Mouse (Mus musculus) heart, postnatal 36 days (tissue): ENCODE measurements around the gene E030018B13Rik. TPM values are rescaled to one million over a fixed set of nuclear protein-coding genes. Genes with fewer than 3 reads are reported as not detected.

Source experiments
- DNase-seq, 2 experiments: peaks; one replicate each; pipeline ENCODE4 v3.0.0; 2021 to 2022
- intact Hi-C: fragments of 180-260 bp; cut with DNase I; formaldehyde crosslinking; loops from one replicate; pipeline ENCODE4 v1.15.1; 2025
- total RNA-seq, 2 experiments: library from RNA; stranded (reverse); gene quantifications; 2 replicates each; pipeline ENCODE4 v1.2.3; 2021

E030018B13Rik gene
- total RNA-seq, 2 experiments from 2014 or later, result not detected

DNA sequence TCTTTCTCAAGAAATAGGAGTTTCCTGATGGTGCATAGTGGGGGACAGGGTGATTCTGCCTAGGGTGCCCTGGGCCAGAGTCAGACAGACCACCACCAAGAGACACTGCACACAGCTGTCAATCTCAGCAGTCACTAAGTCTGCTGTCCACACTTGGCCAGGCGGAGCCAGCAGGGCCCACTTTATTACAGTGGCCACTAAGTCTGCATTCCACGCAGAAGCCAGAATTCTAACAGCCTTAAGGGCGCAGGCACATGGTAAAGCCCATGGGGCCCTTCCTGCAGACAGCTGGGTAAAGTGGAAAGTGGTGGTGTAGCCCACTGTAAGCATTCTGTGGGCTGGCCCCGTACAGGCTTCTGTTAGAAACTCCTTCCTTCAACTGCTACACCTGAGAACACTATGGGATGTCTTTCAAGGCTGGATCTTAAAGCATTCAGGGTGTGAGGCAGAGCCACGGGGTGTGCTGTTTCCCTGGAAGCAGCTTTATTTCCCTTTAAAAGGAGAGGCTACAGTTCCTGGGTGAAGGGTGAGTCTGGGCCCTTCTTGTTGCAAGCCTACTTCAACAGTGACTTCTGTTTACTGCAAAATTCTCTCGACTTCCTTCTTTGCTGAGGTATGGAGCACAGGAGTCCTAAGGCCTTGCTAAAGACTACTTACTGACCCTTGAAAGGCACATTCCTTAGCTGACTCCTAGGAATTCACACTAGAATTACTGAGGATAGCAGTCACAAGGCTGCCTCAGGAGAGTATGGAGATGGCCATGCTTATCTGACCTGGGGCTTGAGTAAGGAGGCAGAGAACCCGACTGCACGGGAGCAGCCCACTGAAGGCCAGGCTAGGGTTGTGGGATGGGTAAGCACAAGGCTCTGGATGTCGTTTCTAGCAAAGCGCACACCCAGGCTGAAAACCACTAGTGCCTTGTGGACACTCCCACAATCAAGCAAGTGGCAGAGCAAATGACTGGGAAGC lies 2.6 kb upstream of the E030018B13Rik start:
- intact Hi-C loops, result loop anchor here (2.0 kb wide), 1 partner anchor 23 kb away; no protein-coding TSS in a partner anchor
- DNase-seq, result no peak

DNA sequence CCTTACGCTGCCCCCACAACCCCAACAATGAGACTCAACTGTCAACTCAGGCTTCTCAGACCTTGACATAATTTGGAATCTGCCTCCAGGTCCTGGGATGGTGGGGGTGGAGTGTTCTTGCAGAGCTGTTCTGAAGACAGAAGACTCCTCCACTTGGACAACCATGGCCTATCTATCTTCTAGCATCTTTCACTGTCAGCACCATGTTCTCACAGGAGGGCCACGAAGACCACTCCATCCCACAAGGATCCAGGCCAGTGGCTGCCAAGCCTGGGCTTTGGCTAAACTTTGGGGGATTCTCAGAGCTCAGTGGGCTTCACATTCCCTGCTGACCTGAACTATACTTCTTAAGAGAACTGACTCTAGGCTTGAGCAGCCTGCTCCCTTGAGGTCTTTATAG lies 1.8 kb upstream of the E030018B13Rik start:
- DNase-seq, result no peak
- intact Hi-C loops, result no loop called here

DNA sequence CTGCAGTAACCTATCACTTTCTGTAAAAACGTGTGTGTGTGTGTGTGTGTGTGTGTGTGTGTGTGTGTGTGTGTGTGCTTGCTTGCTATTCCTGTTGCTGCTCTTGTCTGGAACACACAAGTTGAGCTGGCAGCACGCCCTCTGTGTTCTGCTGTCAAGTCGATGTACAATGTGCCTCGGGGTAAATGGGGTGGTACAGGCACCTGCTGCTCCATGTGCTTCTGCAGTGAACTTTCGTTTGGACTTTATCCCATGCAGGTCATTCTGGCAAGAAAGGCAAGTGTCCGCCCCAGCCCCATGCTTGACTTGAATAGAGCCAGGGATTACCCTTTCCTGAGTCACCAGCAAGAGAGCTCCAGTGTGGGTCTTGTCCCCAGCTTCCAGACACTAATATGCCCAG lies 1.0 kb downstream of the E030018B13Rik start:
- peak; percentile 74 to 77 for DNase-seq
- intact Hi-C loops, result no loop called here

DNA sequence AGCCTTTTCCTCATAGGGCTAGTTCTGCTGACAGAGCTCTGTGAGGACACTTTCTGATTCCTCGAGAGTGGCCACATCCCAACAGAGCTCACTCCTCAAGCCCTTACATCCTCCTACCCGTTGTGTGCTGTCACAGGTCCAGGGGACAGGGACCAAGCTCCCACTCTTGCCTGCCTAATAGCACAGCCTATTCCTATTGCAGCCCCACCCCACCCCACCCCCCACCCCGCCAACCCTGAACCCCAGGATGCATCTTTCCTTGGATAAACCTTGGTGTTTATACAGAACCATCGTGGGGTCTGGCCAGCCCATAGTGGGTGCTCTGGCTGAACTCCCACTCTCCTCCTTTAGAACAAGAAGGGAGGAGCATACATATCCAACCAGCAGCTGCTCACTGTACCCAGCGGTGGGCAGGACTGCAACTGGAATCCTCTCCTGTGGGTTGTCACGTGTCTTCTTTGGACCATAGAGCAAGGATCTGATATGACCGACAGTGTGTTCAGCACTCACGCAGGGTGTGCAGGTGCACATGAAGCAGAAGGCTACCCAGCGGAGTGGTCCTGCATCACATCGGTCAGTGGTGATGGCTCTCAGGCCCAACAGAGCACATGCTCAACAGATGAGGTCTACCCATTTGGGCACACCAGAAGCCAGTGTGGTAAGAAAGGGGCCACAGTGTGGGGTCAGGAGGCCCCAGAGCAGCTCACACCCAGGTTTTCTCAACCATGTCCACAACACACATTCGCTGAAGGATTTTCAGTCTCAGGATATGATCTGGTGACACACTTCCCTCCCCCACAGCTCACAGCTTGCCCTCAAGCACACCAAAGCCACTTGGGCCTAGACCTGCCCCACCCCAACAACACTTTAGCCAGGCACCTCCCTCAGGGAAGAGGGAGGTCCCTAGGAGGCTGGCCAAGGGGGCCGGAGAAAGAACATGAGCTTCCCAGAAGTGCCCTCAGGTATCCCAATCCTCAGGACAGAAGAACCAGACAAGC lies 2.4 kb downstream of the E030018B13Rik start:
- no peak for DNase-seq
- intact Hi-C loops, result no loop called here

DNA sequence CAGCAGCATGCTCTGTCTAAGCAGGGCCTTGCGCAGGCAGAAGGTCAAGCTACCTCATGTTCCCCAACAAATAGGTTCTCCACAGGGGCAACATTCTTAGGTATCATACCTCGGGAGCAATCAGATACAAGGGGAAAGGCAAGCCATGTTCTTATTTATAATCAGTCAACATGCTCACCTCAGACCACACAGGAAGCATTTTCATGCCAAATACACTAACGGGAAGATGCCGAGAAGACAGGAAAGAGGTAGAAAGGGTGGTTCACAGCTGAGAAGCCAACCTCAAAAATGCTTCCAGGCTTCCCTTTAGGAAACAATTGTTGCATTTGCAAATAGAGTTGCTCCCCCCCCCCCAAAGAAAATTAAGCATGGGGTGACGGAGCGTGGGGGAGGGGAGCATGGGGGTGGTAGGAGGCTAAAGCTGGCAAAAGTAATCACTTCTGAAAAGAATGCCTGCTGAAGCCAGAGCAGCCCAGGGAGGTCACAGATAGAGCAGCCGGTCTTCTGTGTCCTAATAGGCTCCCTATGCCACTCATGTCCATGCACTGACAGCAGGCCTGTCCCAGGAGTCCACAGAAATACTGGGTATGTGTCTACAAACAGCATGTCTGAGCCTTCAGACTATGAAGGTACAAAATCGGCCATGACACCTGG lies 5.4 kb downstream of the E030018B13Rik start:
- intact Hi-C loops, result no loop called here
- DNase-seq, result peak; percentile 13 to 30

DNA sequence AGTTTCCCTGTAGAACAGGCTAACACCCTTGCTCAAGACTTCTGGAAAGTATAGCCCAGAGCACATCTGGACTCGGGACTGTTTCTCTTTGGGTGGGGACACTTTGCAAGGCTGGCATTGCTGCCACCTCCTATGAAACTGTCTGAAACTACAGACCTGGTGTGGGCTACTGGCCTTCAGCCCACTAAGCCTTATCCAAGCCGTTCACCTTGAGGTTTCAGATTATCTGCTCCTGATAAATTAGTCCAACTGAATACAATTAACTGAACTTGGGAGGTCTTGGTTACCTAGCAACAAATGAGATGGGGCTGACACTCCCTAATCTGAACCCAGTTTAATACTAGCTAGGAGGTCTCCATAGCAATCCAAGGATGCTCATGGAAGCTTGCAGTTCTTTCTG lies 5.9 kb downstream of the E030018B13Rik start:
- no peak for DNase-seq
- intact Hi-C loops, result no loop called here

DNA sequence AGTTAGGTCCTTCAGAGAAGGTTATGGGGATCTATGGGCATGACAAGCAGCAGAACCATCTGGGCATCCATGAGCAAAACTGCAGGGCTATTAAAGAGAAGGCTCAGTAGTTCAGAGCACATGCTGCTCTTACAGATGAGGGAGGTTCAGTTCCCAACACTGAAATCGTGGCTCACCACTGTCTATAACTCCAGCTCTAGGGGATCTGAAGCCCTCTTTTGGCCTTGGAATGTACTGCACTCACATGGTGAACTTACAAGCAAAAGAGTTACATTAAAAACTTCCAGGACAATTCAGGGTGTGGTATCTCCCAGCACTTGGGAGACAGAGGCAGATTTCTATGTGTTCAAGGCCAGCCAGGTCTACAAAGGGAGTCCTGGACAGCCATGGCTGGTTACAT lies 6.3 kb downstream of the E030018B13Rik start:
- intact Hi-C loops, result no loop called here
- DNase-seq, result peak in 1 of 2 experiments; percentile 6

DNA sequence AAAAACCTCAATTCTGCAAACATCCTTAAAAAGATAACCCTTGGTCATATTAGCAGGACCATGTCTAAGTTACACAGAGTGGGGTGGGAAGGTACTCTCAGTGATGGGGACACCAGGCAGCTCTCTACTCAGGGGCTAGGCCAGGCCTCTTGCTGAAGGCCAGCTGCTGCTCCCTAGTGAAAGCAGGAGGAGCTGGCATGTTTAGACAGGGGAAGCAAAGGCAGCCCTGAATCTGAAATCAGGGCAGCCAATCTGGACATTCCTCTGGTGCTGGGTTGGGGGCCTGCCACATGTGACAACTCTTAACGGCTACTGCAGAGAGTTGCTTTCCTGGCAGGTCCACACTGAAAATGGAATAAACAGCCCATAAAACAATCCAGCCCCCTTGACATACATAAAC lies 7.5 kb downstream of the E030018B13Rik start:
- intact Hi-C loops, result no loop called here
- peak in 1 of 2 experiments; percentile 28 for DNase-seq

DNA sequence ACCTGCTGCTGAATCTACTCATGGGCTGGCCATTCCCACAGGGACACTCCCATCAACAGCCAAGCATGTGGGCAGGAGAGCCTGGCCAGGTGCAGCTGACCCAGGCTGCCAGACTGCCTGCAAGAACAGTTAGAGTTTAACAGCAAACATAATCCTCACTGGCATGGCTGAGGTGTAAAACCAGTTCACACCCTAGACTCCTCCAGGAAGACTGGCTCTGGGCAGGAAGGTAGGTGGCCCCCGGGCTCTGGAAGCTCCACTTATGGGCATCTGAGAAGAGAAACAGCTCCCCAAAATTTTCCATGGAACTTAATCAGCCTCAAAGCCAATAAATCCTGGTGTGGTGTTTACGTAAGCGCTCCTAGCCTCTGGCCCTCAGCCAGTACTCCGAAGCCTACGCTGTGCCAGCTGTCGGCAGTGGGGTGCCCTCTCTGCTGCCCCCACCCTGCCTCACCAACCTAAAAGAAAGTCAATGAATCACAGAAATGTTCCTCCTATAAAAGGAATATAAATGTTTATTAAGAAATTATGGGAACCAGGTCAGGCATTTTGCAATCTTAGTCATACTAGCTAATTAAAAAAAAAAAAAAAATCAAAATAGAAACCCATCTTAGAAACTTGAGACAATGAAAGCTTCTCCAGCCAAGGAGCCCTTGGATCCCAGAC lies 8.2 kb downstream of the E030018B13Rik start:
- intact Hi-C loops, result no loop called here
- peak; percentile 82 to 84 for DNase-seq

DNA sequence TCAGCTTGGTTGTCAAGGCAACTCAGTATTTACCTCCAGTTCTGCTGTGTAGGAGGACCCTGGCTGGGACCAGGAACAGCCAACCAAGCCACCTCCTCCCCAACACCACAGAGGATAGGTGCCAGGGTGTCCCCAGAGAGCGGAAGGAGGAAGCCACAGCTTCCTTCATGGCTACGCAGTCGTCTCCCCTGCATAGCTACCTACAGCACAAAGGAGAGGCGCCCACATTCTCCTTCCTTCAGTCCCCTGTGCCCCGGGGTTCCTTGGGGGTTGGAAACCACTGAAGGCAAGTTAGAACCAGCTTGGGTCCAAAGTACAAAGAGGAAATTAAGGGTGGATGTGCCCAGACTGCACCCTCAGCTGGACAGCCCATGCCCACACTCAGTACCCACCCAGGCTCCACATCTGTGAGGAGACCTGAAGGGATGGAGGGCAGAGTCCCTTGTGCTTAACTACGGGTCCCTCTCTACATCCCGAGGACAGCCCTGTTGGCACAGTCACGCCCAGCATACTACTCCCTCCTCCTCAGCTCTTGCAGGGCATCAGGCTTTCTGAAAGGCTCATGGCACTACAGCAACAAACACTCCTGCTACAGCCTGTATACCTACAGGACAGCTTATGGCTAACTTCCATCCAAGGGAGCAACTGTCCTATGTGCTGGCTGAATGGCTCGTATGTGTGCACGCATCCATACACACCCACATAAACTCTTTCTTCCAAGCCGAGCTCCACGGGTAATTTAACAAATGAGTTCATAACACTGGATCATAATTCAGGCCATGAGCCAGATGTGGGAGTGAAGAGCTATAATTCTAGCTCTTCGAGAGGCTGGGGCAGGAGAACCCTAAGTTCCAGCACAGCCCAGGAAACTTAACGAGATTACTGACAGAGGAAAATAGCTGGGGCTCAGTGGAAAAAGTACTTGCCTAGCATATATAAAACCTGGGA lies 9.0 kb downstream of the E030018B13Rik start:
- intact Hi-C loops, result no loop called here
- DNase-seq, result peak; percentile 73 to 80

DNA sequence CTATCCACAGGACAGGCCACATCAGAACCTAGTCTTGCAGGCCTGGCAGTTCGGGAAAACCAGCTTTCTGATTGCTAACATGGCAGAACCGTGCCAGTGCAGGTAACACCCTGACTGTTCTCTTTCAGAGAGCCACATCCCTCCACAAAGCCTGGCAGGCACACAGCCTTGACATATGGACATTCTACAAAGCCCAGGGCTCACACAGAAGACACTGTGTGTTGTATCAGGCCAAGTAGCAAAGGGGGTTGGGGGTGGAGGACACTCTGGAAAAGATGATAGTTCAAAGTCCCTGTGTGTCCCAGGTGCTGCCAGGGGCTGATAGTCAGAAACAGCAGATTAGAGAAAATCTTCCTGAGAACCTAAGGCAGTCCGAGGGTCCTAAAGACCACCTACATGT lies 9.8 kb downstream of the E030018B13Rik start:
- peak in 1 of 2 experiments; percentile 9 for DNase-seq
- intact Hi-C loops, result no loop called here

DNA sequence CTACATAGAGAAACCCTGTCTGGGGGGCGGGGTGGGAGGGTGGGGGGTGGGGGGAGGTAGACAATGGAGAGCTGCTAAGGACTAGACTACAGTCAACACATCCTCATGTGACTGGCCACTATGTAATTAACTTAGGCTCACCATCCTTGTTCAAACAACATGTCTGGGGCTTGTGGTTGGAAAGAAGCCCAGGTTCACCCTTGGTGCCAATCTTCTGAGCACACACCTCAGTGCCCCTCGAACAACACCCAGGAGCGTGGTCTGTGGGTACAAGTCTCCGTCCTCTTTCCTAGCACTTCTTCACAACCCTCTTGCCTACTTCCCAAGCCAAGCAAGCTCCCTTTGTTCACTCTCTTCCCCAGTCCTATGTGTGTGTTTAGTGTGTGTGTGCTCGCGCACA lies 10.5 kb downstream of the E030018B13Rik start:
- intact Hi-C loops, result no loop called here
- DNase-seq, result no peak

DNA sequence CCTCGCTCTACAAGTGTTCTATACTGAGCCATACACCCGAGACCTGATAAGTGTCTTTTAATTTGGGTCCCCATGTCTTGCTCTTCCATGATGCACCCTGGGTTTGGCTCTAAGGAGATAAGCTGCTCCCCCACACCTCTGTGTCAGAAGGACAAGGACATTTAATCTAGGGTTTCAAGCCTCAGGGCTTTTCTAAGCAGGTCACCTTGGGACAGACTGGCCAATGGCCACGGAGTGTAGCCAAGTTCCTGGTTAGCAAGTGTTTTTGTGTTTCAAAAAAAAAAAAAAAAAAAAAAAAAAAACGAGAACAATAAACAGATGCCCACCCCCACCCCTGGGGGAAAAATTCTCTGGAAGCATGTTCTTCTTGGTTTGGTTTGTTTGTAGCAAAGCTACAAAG lies 12.4 kb downstream of the E030018B13Rik start:
- intact Hi-C loops, result no loop called here
- peak; percentile 74 to 78 for DNase-seq

DNA sequence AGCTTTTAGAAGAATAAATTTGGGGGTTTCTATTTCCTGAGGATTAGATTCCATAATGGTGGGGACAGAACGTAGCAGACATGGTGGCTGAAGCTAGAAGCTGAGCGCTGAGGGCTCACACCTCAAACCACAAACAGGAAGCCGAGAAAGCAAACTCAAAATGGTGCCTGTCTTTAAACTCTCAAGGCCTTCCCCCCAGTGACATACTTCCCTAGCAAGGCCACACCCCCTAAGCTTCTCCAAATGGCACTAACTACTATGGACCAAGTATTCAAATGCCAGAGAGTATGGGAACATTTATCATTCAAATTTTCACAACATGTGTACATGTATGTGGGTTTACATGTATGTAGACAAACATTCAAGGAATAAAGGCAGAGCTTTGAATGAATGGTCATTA lies 13.5 kb downstream of the E030018B13Rik start:
- DNase-seq, result no peak
- intact Hi-C loops, result no loop called here

DNA sequence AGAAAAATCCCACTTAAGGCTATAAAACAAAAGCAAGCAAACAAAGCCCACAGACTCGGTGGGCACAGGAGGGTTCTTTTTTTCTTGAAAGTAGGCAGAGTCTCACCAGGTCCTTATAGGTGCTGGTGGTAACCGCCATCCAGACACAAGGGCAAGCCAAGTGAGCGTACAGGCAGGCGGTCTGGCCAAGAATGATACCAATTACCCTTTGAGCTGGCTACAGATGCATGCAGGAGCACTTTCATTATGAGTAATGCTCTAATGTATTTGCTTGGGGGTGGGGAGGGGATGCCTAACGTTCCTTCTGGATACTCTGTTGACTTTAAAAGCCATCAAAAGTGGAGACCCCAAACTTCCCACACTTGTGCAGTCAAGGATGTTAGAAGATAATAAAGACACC lies 14.1 kb downstream of the E030018B13Rik start:
- intact Hi-C loops, result no loop called here
- peak in 1 of 2 experiments; percentile 8 for DNase-seq

DNA sequence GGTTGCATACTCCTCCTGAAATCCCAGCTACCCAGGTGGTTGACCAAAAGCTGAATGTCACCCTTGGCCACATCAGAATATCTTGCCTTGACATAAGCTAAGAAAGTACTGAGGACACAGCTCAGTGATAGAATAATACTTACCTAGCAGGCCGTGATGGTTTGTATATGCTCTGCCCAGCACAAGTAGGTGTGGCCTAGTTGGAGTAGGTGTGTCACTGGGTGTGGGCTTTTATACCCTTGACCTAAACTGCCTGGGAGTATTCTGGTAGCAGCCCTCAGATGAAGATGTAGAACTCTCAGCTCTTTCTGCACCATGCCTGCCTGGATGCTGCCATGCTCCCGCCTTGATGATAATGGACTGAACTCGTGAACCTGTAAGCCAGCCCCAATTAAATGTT lies 15.8 kb downstream of the E030018B13Rik start:
- DNase-seq, result no peak
- intact Hi-C loops, result no loop called here

DNA sequence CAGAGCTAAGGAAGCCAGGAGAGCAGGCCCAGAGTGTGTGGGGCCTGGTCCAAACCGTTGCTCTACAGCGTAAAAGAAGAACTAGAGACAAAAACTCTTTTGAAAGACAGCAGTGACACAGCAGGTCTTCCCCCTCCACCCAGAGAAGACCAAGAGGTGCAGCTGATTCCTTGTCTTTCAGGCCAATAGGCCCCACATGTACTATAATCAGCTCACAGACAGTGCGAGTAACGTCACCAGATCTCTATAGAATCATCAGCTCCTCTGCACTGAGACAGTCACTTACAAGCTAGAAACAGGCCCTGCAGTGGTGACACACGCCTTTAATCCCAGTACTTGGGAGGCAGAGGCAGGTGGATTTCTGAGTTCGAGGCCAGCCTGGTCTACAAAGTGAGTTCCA lies 17.2 kb downstream of the E030018B13Rik start:
- intact Hi-C loops, result no loop called here

DNA sequence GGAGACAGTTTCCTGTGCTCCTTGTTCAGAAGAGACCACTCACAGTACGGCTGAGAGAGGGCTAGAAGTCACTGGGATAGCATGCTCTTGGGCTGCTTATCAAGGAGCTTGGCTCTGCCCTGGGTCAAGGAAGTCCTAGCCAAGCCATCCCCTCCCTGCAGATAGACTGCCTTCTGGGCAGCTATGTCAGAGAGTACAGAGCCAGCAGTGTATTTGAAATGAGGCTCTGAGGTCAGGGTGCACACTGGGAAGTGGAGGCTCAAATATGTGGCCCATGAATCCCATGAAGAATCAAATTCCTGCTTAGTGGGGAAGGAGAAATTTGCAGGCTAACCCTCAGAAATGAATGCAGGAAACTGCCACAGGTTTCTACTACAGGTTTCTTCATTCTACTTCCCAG lies 17.9 kb downstream of the E030018B13Rik start:
- intact Hi-C loops, result no loop called here
- DNase-seq, result peak; percentile 49 to 61

More for the DNA sequence above, 17.2 kb downstream of the E030018B13Rik start:
- peak; percentile 24 to 29 for DNase-seq

DNA sequence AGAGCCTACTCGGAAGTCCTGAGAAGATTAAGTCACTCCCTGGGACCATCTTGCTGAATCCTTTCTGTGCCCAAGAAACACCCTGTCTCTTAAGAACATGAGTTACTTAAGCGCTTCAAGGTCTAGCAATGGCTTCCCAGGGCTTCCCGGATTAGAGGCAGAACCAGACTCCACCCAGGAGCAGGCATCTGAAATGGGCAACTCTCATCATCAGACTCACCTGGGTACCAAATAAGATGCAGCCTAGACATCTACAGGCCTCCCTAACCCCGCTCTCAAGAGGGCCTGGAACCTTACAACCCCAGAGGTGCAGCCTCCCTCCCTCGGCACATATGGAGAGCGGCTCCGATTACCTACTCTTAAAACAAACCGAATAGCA lies 19.1 kb downstream of the E030018B13Rik start:
- DNase-seq, result no peak
- intact Hi-C loops, result loop anchor here (1.0 to 5.0 kb wide), 7 partner anchors 23 to 352 kb away; partner anchors contain the start of gene Mtmr10
